Mouse (Mus musculus) erythroid progenitor cell, adult 5-6 weeks (primary cell): ENCODE results near the gene Cldn16. TPM values are rescaled to one million over a fixed set of nuclear protein-coding genes. Genes with fewer than 3 reads are reported as not detected.

Experiments
- ATAC-seq: replicated peaks from 2 replicates; pipeline ENCODE4 v1.8.0; 2016; ENCODE audit warnings: moderate number of reproducible peaks, mild to moderate bottlenecking, moderate TSS enrichment, inconsistent platforms; ENCODE audit not compliant: poor library complexity, low FRiP score, severe bottlenecking
- total RNA-seq, 2 experiments: library from RNA; stranded (forward) in 1 of 2; stranded (reverse) in 1 of 2; fragments of 150-400 nt in 1 of 2; fragments of 186-747, 209-891 nt in 1 of 2; gene quantifications; 2 replicates each; pipeline versions ENCODE4 v1.2.3 to v1.2.4; 2015 to 2017; ENCODE audit warnings: low replicate concordance in 2 of 2

Cldn16 gene
- total RNA-seq, 2 experiments from 2014 or later: not detected

GRCm38 (mm10) chr16:26532287-26532686, 69.4 kb downstream of the Cldn16 start:
- ATAC-seq: no peak

Other genes starting within 250 kb of the Cldn16 start
- gene Cldn1, start 91.3 kb upstream of the Cldn16 start, total RNA-seq (2015; ENCODE audit: low replicate concordance): 0.42 and 0.72 TPM in 2 replicates
- gene Cldn1, start 91.3 kb upstream of the Cldn16 start, total RNA-seq (2017; ENCODE audit: low replicate concordance): 1.2 TPM in 1 of 2 replicates, not detected in the other
- not detected in 2 replicates for gene Tmem207, start 63.6 kb downstream of the Cldn16 start, total RNA-seq (2015; ENCODE audit: low replicate concordance)
- gene Tmem207, start 63.6 kb downstream of the Cldn16 start, total RNA-seq (2017; ENCODE audit: low replicate concordance): not detected in 2 replicates
- 2.5 and 4.3 TPM in 2 replicates for gene Il1rap, start 118.6 kb downstream of the Cldn16 start, total RNA-seq (2015; ENCODE audit: low replicate concordance)
- 0.98 and 1.3 TPM in 2 replicates for gene Il1rap, start 118.6 kb downstream of the Cldn16 start, total RNA-seq (2017; ENCODE audit: low replicate concordance)